Mouse (Mus musculus): ENCODE measurements around the gene Fthl17c. TPM values are rescaled to one million over a fixed set of nuclear protein-coding genes. Genes with fewer than 3 reads are reported as not detected.
"Not testable (repeated sequence)": the region's sequence is repeated elsewhere in the genome, so short reads cannot be mapped to it uniquely, and the experiment has no call there.

Fthl17c gene
- total RNA-seq (2021) = not detected
- long read RNA-seq, experiment 1 = 0 reads
- long read RNA-seq, experiment 2 = 0 reads

DNA sequence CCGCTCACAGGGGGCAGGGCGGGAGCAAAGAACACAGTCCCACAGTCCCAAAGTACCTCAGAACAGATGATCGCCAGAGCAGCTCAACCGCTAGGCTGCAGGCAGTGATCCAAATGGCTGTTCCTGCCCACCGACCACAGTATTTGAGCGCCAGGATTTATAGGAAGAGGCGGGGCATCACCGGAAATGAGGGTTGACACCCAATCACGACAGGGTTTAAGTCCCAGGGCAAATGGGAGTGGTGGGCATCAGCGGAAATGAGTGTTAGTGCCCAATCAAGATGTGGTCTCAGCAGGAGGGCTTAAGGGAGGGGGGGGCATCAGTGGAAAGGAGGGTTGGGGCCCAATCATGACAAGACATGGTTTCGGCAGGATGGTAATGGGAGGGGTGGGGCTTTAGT, at the start of gene Fthl17c:
TSS of gene Fthl17c (minus strand) at position 101 of the 400 bp plus-strand sequence.
- DNase-seq; intact Hi-C loops (cut with DNase I; ENCODE audit: low total_unique reads): not testable (repeated sequence)

DNA sequence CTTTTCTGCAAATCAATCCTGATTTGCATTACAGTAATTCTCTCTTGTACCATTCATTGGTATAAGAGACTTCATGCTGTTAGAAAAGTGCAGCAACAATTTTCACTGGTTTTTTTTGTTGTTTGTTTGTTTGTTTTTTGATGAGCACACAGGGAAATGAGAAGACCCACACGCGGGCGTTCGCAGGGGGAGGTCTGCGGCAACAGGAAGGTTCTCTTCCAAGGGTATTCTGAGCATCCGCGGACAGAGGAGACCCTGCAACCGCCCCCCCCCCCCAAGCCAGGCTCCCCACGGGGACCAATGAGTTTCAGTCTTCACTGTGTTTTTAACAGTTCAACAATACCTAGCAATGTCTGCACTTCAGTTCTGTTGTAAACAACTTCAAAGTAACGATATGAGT, 43.1 kb upstream of the Fthl17c start:
- intact Hi-C loops (cut with DNase I; ENCODE audit: low total_unique reads) = no loop called here
- no peak for DNase-seq

DNA sequence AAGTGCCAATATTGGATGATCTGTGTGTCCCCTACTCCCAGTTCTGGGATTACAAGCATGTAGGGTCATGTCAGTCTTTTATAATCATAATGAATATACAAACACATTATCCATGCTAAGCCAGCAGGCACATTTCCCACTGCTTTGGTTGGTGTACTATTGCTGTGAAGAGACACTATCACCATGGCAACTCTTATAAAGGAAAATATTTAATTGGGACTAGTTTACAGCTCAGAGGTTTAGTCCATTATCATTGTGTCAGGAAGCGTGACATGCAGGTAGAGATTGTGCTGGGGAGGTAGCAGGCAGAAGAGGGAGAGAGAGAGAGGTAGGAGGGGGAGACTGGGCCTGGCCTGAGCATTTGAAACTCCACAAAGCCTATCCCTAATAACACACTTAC, 39.7 kb upstream of the Fthl17c start:
- intact Hi-C loops (cut with DNase I; ENCODE audit: low total_unique reads) = no loop called here
- no peak for DNase-seq

DNA sequence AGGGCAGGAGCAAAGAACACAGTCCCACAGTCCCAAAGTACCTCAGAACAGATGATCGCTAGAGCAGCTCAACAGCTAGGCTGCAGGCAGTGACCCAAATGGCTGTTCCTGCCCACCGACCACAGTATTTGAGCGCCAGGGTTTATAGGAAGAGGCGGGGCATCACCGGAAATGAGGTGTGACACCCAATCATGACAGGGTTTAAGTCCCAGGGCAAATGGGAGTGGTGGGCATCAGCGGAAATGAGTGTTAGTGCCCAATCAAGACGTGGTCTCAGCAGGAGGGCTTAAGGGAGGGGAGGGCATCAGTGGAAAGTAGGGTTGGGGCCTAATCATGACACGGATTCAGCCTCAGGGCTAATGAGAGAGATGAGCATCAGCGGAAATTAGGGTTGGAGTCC, 10.3 kb upstream of the Fthl17c start, which contains the start of gene Fthl17d:
TSS of gene Fthl17d (minus strand) at position 101 of the 400 bp plus-strand sequence.
- intact Hi-C loops (cut with DNase I; ENCODE audit: low total_unique reads); DNase-seq: not testable (repeated sequence)

DNA sequence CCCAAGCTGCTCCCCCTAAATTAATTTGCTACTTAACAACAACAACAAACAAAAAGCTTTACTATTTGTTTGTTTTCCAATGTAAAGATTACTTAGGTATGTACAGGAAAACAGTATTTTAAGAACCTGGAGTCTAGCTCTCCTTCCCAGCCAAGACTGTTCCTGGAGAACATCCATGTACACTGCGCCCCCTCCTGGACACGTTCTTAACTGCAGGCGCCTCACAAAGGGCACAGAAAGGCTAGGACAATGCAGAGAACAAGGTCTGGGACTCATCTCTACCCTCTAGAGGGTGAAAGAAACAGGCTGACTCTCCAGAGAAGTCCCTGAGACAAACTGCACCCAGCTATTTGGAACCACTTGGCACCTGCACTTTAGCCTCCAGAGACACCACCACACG, 11.7 kb downstream of the Fthl17c start:
- DNase-seq = not testable (repeated sequence)

DNA sequence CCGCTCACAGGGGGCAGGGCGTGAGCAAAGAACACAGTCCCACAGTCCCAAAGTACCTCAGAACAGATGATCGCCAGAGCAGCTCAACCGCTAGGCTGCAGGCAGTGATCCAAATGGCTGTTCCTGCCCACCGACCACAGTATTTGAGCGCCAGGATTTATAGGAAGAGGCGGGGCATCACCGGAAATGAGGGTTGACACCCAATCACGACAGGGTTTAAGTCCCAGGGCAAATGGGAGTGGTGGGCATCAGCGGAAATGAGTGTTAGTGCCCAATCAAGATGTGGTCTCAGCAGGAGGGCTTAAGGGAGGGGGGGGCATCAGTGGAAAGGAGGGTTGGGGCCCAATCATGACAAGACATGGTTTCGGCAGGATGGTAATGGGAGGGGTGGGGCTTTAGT, 13.5 kb downstream of the Fthl17c start, which contains the start of gene Fthl17b:
TSS of gene Fthl17b (minus strand) at position 101 of the 400 bp plus-strand sequence.
- intact Hi-C loops (cut with DNase I; ENCODE audit: low total_unique reads); DNase-seq: not testable (repeated sequence)

More for the DNA sequence above, 11.7 kb downstream of the Fthl17c start:
- intact Hi-C loops (cut with DNase I; ENCODE audit: low total_unique reads) = not testable (repeated sequence)

DNA sequence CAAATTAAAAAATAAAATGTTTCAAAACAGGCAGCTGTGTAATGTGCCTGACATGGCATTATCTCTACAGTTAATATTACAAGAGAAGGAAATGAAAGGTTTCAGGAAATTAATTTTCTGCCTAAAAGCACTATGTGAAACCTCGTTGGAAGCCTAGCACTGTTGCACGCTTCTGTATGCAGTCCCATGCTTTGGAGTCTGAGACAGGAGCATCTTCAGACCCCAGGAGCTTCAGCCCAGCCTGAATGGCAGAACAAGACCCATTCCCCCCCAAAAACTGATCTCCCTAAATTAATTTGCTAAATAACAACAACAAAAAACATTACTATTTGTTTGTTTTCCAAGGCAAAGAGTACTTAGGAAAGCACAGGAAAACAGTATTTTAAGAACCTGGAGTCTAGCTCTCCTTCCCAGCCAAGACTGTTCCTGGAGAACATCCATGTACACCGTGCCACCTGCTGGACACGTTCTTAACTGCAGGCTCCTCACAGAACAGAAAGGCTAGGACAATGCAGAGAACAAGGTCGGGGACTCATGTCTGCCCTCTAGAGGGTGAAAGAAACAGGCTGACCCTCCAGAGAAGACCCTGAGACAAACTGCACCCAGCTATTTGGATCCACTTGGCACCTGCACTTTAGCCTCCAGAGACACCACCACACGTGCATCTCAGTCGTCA, 28.1 kb downstream of the Fthl17c start:
- intact Hi-C loops (cut with DNase I; ENCODE audit: low total_unique reads) = not testable (repeated sequence)
- peak; percentile 66 for DNase-seq

DNA sequence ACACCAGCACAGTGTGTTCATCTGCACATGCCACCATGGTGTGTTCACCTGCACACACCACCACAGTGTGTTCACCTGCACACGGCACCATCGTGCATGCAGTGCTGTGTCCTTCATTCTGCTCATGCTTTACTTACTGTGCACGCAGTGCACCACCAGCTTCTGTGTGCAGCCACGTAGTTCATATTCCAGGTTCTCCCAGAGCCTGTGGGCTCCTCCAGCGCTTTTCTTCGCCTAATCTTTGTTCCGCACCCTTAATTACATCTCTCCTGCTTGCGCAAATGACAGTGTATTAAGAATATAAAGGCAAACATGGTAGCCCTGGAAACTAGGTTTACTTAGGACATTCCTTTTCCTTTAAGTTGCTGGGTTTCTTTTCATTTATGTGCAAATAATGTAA, 32.3 kb downstream of the Fthl17c start:
- no peak for DNase-seq
- intact Hi-C loops (cut with DNase I; ENCODE audit: low total_unique reads) = no loop called here

DNA sequence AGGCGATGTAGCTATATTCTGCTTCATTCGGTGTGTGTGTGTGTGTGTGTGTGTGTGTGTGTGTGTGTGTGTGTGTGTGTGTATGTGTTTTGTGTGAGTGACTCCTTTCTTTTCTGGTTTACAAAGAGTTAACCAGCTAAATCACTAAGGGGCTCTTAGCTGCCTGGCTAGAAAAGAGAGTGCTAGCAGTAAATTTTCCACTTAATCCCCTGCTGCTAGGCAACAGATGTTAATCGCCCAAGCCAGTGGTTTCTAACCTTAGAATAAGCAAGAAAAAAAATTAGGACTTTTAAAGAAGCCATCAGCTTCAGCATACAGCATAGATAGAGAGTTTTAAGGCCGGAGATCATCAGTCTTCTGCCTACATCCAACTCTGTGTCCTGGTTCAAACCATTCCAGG, 49.1 kb downstream of the Fthl17c start:
- no peak for DNase-seq
- intact Hi-C loops (cut with DNase I; ENCODE audit: low total_unique reads) = no loop called here

Other genes starting within 250 kb of the Fthl17c start
- not detected for gene Ssx9, start 228.1 kb downstream of the Fthl17c start, total RNA-seq (2021)
- not detected for gene Ssxb5, start 172.9 kb downstream of the Fthl17c start, total RNA-seq (2021)
- gene Gm6592, start 132.6 kb downstream of the Fthl17c start, total RNA-seq (2021) = not detected
- gene Gm5751, start 102.3 kb downstream of the Fthl17c start, total RNA-seq (2021) = not detected
- gene B630019K06Rik, start 84.2 kb downstream of the Fthl17c start, total RNA-seq (2021) = 1 to 10 TPM in 1 of 2 experiments, under 1 TPM in 1; 0.73 to 1.3 TPM
- gene Fthl17b, start 13.6 kb downstream of the Fthl17c start, total RNA-seq (2021) = not detected
- not detected for gene Fthl17d, start 10.2 kb upstream of the Fthl17c start, total RNA-seq (2021)
- gene Fthl17e, start 56.9 kb upstream of the Fthl17c start, total RNA-seq (2021) = not detected
- gene Fthl17f, start 86.5 kb upstream of the Fthl17c start, total RNA-seq (2021) = not detected
- not detected for gene 4930402K13Rik, start 128.0 kb upstream of the Fthl17c start, total RNA-seq (2021)
- gene Lancl3, start 223.3 kb upstream of the Fthl17c start, total RNA-seq (2021) = under 1 TPM; 0.18 to 0.60 TPM